Mouse (Mus musculus) embryonic fibroblast, embryonic 13.5 days (primary cell): ENCODE results near the gene Rita1. TPM values are rescaled to one million over a fixed set of nuclear protein-coding genes. Genes with fewer than 3 reads are reported as not detected.
A peak's percentile ranks its signal among the peaks of the same experiment; 100 is the strongest.

Experiments
- H3K27ac ChIP-seq: 2 replicates; pipeline ENCODE4 v1.5.1; 2012; ENCODE audit warnings: low read length, control low read depth, inconsistent platforms; ENCODE audit not compliant: insufficient read depth
- H3K4me1 ChIP-seq: 2 replicates; pipeline ENCODE4 v1.6.1; 2011; ENCODE audit warnings: low read length; ENCODE audit not compliant: control insufficient read depth, insufficient read depth
- H3K4me3 ChIP-seq: 2 replicates; pipeline ENCODE4 v1.5.1; 2011; ENCODE audit warnings: mild to moderate bottlenecking, control low read depth, low read length; ENCODE audit not compliant: insufficient read depth
- CTCF ChIP-seq: IDR thresholded peaks from 2 replicates; pipeline ENCODE4 v1.5.1; 2011; ENCODE audit warnings: mild to moderate bottlenecking, control low read depth, low read length, moderate library complexity, borderline replicate concordance; ENCODE audit not compliant: insufficient read depth
- POLR2A ChIP-seq: IDR thresholded peaks from 2 replicates; pipeline ENCODE4 v1.6.1; 2011; ENCODE audit warnings: low read depth, mild to moderate bottlenecking, control low read depth, low read length, moderate library complexity
- polyA plus RNA-seq: library from polyadenylated mRNA; stranded (reverse); fragments of >200 nt; gene quantifications from 2 replicates; pipeline ENCODE4 v1.2.4, GENCODE M21; 2011; ENCODE audit warnings: low read depth; ENCODE audit not compliant: missing spikeins, insufficient read length

The Rita1 gene
- polyA plus RNA-seq, 1 experiment = 8.8 TPM

- Histone ChIP-seq H3K4me1 (0 out of 2 replicates have a peak, but pooled peaks cover 3% of the 10 kb centered on the region), H3K4me3 (peak overlapping the region; percentile 74), H3K27ac (no peak overlapping the region)
- TF ChIP-seq CTCF (no peak), POLR2A (no peak)
Measured at GRCm38 (mm10) chr5:120587940-120588568, 24.3 kb downstream of the Rita1 start.

- Histone ChIP-seq H3K4me3 (peak overlapping the region; percentile 74), H3K4me1 (0 out of 2 replicates have a peak, but pooled peaks cover 3% of the 10 kb centered on the region), H3K27ac (no peak overlapping the region)
- TF ChIP-seq CTCF = no peak
- TF ChIP-seq POLR2A = 0 out of 2 replicates have a peak, but pooled peaks have one; percentile 25
Measured at GRCm38 (mm10) chr5:120587616-120587926, 24.8 kb downstream of the Rita1 start.

- 0 out of 2 replicates have a peak, but pooled peaks cover 7% of the 10 kb centered on the region for H3K4me1 ChIP-seq
- TF ChIP-seq CTCF (no peak), POLR2A (no peak)
- peak overlapping the region; percentile 74 for H3K4me3 ChIP-seq
- no peak overlapping the region for H3K27ac ChIP-seq
Measured at GRCm38 (mm10) chr5:120586741-120587615, 25.4 kb downstream of the Rita1 start.

- no peak overlapping the region for H3K27ac ChIP-seq
- TF ChIP-seq CTCF (no peak), POLR2A (no peak)
Measured at GRCm38 (mm10) chr5:120584968-120585367, 27.4 kb downstream of the Rita1 start.

GRCm38 (mm10) chr5:120583511-120583910, 28.9 kb downstream of the Rita1 start:
- H3K4me1 ChIP-seq = peaks cover 12% of the 10 kb centered on the region; the same call in 1 of the 2 replicates
- TF ChIP-seq POLR2A (no peak), CTCF (no peak)
- no peak overlapping the region for H3K4me3 ChIP-seq
- no peak overlapping the region for H3K27ac ChIP-seq

More at GRCm38 (mm10) chr5:120584968-120585367, 27.4 kb downstream of the Rita1 start:
- Histone ChIP-seq H3K4me3 (no peak overlapping the region), H3K4me1 (0 out of 2 replicates have a peak, but pooled peaks cover 9% of the 10 kb centered on the region)

GRCm38 (mm10) chr5:120582002-120582401, 30.4 kb downstream of the Rita1 start:
- Histone ChIP-seq H3K27ac (no peak overlapping the region), H3K4me1 (peaks cover 17% of the 10 kb centered on the region), H3K4me3 (no peak overlapping the region)
- no peak for TF ChIP-seq POLR2A

- H3K4me3 ChIP-seq = no peak overlapping the region
- H3K4me1 ChIP-seq = peaks cover 17% of the 10 kb centered on the region
- no peak for TF ChIP-seq POLR2A
- TF ChIP-seq CTCF = no peak
- H3K27ac ChIP-seq = no peak overlapping the region
Measured at GRCm38 (mm10) chr5:120579898-120580626, 32.3 kb downstream of the Rita1 start.

- peak overlapping the region; percentile 25; the same call in 1 of the 2 replicates for H3K27ac ChIP-seq
- no peak for TF ChIP-seq POLR2A
- TF ChIP-seq CTCF = no peak
- peaks cover 17% of the 10 kb centered on the region for H3K4me1 ChIP-seq
- H3K4me3 ChIP-seq = no peak overlapping the region
Measured at GRCm38 (mm10) chr5:120579211-120579897, 33.0 kb downstream of the Rita1 start.

- Histone ChIP-seq H3K27ac (no peak overlapping the region), H3K4me1 (peaks cover 17% of the 10 kb centered on the region), H3K4me3 (no peak overlapping the region)
- TF ChIP-seq CTCF (no peak), POLR2A (no peak)
Measured at GRCm38 (mm10) chr5:120578504-120579081, 33.8 kb downstream of the Rita1 start.
